Mouse (Mus musculus) gastrocnemius, postnatal 10 days (tissue): Measurements from ENCODE around the gene Exosc9. TPM values are rescaled to one million over a fixed set of nuclear protein-coding genes. Genes with fewer than 3 reads are reported as not detected.
A peak's percentile ranks its signal among the peaks of the same experiment; 100 is the strongest.
"Not testable (repeated sequence)": the region's sequence is repeated elsewhere in the genome, so short reads cannot be mapped to it uniquely, and the experiment has no call there.

Experiments
- DNase-seq: peaks from one replicate; pipeline ENCODE4 v3.0.0; 2021; ENCODE audit warnings: mixed read lengths
- total RNA-seq, 2 experiments: library from RNA; stranded (reverse); gene quantifications; 2 replicates each; pipeline ENCODE4 v1.2.3; 2021

Exosc9 gene
- total RNA-seq, 2 experiments from 2014 or later = 23.1 to 24.5 TPM

- no peak for DNase-seq
Measured at GRCm38 (mm10) chr3:36551851-36552384, 488 bp upstream of the Exosc9 start.

- DNase-seq = no peak
Measured at GRCm38 (mm10) chr3:36557601-36558000, 5.2 kb downstream of the Exosc9 start.

DNA sequence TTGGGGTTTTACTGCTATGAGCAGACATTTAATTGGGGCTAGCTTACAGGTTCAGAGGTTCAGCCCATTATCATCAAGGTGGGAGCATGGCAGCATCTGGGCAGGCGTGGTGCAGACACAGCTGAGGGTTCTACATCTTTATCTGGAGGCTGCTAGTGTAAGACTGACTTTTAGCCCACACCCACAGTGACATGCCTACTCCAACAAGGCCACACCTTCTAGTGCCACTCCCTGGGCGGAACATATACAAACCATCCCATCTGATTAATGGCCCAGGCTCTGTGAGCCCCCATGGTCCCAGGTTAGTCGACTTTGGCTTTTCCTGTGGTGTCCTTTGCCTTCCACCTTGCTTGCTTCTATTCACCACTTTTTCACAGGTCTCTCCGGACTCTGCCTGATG, 7.2 kb downstream of the Exosc9 start:
- no peak for DNase-seq

- no peak for DNase-seq
Measured at GRCm38 (mm10) chr3:36563666-36564065, 11.3 kb downstream of the Exosc9 start.

- DNase-seq = no peak
Measured at GRCm38 (mm10) chr3:36569836-36570235, 17.4 kb downstream of the Exosc9 start.

DNA sequence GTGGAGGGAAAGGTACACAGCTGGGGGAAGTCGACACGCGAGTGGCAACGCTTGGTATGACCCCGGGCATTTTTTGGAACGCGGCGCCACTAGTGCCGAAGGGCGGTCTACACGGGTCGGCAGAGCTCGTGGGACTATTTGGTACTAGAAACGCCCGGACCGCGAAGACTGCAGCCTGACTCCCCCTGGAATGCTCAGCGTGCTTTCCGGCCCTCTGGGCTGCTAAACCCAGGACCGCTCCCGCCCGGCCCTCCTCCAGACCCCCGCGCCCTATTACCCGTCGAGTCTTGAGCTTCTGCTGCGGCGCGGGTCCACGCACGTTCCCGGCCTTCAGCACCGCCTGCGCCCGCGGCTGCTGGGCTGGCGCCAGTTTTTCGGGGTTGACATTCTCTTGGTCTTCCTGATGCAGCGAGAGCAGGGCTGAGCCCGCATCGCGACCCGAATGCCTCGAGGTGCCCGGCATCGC, 19.0 kb downstream of the Exosc9 start:
- DNase-seq = peak; percentile 54

DNA sequence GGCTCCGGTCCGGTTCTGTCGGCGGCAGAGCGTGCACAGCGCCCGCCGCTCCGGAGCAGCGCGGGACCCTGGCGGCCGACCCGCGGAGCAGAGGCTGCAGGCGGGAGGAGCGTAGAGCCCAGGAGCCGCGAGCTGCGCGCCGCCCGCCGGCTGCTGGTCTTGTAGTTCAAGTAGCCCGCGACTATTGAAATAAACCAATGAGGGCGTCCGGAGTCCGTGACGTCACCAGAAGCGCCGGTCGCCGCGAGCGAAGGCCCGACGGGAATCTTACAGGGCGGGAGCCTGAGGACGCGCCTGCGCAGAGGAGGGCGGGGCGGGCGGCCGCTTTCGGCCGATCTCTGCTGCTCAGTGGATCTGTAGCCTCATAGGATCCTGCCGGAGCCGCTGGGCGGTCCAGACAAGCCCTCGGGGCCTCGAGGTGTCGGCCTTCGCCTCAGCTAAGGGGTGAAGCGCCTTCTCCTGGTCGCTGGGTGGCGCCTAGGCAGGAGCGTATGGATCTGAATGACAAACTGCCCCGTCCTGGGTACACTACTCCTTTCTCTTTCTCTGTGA, 19.5 kb downstream of the Exosc9 start, which contains the start of gene Ccna2:
TSS of gene Ccna2 (minus strand) at position 324 of the 552 bp plus-strand sequence.
- DNase-seq = peak; percentile 98

GRCm38 (mm10) chr3:36598811-36599210, 46.4 kb downstream of the Exosc9 start:
- no peak for DNase-seq

DNA sequence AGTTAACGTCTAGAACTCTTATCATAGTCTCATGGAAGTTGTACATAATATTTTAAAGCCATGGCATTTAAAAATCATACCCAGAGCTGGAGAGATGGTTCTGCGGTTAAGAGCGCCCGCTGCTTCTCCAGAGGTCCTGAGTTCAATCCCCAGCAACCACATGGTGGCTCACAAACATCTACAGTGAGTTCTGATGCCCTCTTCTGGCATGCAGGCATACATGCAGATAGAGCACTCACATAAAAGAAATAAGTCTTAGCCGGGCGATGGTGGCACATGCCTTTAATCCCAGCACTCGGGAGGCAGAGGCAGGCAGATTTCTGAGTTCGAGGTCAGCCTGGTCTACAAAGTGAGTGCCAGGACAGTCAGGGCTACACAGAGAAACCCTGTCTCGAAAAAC, 47.4 kb downstream of the Exosc9 start:
- not testable (repeated sequence) for DNase-seq

GRCm38 (mm10) chr3:36605894-36606783, 53.7 kb downstream of the Exosc9 start:
- DNase-seq = no peak

DNA sequence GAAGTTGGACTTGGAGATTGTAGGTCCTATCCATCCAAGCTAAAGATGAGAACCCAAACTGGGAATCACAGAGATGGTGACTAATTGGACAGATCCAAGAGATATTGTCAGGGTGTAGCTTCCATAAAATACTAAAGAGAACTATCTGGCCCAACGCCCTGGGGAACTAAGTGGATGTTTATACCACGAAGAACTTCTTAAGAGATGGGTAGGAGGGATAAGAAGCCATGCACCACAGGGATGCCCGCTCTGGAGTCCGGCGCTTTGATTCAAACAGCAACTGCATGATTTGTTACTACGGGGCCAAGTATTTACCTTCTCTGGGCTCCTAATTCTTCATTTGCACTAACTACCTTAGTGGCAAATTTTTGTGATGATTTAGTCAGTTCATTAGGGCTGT, 60.3 kb downstream of the Exosc9 start:
- DNase-seq = no peak

DNA sequence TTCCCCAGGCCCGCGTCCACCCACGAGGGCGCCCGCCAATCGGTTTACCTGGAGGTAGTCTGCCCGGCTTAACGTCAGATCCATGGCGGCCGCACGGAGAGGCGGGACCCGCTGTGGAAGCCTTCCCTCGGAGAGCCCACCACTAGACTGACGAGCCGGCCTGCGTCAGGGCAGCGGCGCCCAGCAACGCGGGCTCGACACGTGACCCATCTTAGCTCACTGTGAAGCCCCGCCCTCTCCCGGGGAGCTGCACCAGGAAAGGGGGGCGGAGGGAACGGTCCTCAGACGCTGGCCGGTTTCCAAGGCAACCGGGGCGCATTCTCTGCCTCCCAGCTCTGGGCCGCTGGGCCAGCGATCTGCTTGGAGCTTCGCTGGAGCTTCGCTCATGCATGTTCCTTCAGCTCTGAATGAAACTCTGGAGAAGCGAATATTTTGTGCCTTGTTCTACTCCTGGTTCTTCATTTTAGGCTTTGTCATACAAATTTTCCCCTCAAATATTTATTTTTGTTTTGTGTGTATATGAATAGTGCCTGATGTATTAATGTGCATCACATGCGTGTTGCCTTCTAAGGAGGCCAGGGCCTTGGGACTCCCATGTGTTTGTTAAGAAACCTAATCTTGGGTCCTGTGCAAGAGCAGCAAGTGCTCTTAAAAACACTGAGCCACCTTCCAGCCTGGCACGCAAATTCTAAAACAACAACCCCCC, 60.9 kb downstream of the Exosc9 start, which contains the start of gene Bbs7:
TSS of gene Bbs7 (minus strand) at position 276 of the 706 bp plus-strand sequence.
- peak; percentile 91 for DNase-seq

DNA sequence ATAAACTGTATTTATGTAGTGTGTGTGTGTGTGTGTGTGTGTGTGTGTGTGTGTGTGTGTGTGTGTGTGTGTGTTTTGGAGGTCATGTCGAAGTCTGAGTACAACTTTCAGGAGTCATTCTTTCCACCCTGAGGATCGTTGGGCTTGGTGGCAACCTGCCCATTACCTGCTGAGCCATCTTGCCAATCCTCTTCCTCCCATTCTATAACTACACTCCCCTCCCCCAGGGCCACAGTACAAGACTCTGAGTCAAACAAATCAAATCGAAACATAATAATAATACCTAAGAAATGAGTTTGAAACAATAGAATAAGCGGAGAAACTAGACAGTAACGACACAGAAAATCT, 61.5 kb downstream of the Exosc9 start:
- DNase-seq = peak; percentile 12

Other genes starting within 250 kb of the Exosc9 start
- 100 to 1,000 TPM; 120 to 161 TPM for gene Anxa5, start 76.7 kb upstream of the Exosc9 start, total RNA-seq
- 1 to 10 TPM in 1 of 2 experiments, under 1 TPM in 1; 0.59 to 1.1 TPM for gene 1810062G17Rik, start 76.7 kb upstream of the Exosc9 start, total RNA-seq
- gene Gm11549, start 30.8 kb upstream of the Exosc9 start, total RNA-seq = under 1 TPM; 0.19 to 0.23 TPM
- 10 to 100 TPM; 18.4 to 21.8 TPM for gene Ccna2, start 19.5 kb downstream of the Exosc9 start, total RNA-seq
- gene Bbs7, start 60.9 kb downstream of the Exosc9 start, total RNA-seq = 1 to 10 TPM; 6.0 to 7.7 TPM
- gene Trpc3, start 137.6 kb downstream of the Exosc9 start, total RNA-seq = 10 to 100 TPM in 1 of 2 experiments, 1 to 10 TPM in 1; 8.7 to 10.6 TPM